Mouse (Mus musculus): Measurements from ENCODE around the gene Cklf. TPM values are rescaled to one million over a fixed set of nuclear protein-coding genes. Genes with fewer than 3 reads are reported as not detected.

Cklf gene
- total and polyA plus RNA-seq, 2 experiments from 2014 or later = 1.7 to 13.3 TPM

GRCm38 (mm10) chr8:104234573-104234972, 16.1 kb upstream of the Cklf start:
- Histone ChIP-seq H3K36me3 (replicated peaks; ENCODE audit: control insufficient read depth, insufficient read depth, low read length) (peaks cover 66% of the 10 kb centered on the region), H3K9me3 (replicated peaks; ENCODE audit: control insufficient read depth, low read length) (no peaks in the 10 kb centered on the region), H3K9ac (replicated peaks; ENCODE audit: low read depth, low read length) (no peak overlapping the region), H3K4me1 (ENCODE audit: control insufficient read depth, insufficient read depth) (no peaks in the 10 kb centered on the region), H3K27ac (ENCODE audit: low read depth) (no peak overlapping the region), H3K4me2 (ENCODE audit: low read depth, low read length) (no peak overlapping the region), H3K27me3 (ENCODE audit: control insufficient read depth, insufficient read depth, low read length) (no peaks in the 10 kb centered on the region), H3K4me3 (ENCODE audit: low read depth, low read length) (no peak overlapping the region)
- peak; percentile 54 for TF ChIP-seq CTCF (IDR thresholded peaks at IDR 0.05; ENCODE audit: low read depth)
- TF ChIP-seq EP300 (IDR thresholded peaks at IDR 0.05; ENCODE audit: low read depth) = no peak
- no peak for DNase-seq (ENCODE audit: low spot score)
- ATAC-seq (ENCODE audit: insufficient read depth, low read depth) = peak; percentile 36; the same call in 1 of the 2 replicates
- WGBS = 48% methylated on average over 6 of the region's 6 CpGs

GRCm38 (mm10) chr8:104239418-104239861, 11.2 kb upstream of the Cklf start:
- Histone ChIP-seq H3K4me2 (ENCODE audit: low read depth, low read length) (no peak overlapping the region), H3K4me3 (ENCODE audit: low read depth, low read length) (no peak overlapping the region), H3K4me1 (ENCODE audit: control insufficient read depth, insufficient read depth) (no peaks in the 10 kb centered on the region), H3K27me3 (ENCODE audit: control insufficient read depth, insufficient read depth, low read length) (no peaks in the 10 kb centered on the region), H3K9me3 (replicated peaks; ENCODE audit: control insufficient read depth, low read length) (no peaks in the 10 kb centered on the region), H3K36me3 (replicated peaks; ENCODE audit: control insufficient read depth, insufficient read depth, low read length) (peaks cover 48% of the 10 kb centered on the region), H3K27ac (ENCODE audit: low read depth) (no peak overlapping the region), H3K9ac (replicated peaks; ENCODE audit: low read depth, low read length) (no peak overlapping the region)
- TF ChIP-seq EP300 (IDR thresholded peaks at IDR 0.05; ENCODE audit: low read depth) (no peak), CTCF (IDR thresholded peaks at IDR 0.05; ENCODE audit: low read depth) (no peak)
- ATAC-seq (ENCODE audit: insufficient read depth, low read depth) (no peak), DNase-seq (ENCODE audit: low spot score) (no peak)
- 66% methylated on average over 10 of the region's 10 CpGs for WGBS

DNA sequence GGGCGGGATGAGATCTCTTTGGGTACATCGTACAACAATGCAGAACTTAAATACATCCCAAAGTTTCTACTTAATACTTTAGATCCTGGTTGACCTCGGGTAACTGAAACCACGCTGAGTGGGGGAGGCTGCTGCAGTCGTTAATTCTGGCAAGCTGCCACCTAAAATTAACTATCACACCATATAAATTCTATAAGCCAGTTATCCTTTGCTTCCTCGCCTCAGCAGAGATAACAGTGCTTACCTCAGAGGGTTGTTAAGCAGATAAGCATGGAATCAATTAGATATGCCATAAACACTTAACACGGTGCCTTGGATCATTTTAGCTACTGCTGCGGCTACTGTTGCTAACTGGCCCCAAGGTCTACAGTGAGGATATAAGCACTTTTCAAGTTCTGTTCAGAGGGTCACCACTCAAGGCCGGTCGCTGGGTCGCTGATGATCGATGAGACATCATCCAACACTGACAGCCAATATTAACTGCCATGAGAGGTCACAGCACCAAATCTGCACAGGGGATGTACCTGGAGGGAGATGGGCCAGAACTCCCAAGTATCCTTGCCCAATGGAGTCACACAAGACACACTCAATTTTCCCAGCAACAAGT, 8.5 kb upstream of the Cklf start:
- 70% methylated on average over 12 of the region's 12 CpGs for WGBS
- no peak for TF ChIP-seq EP300 (IDR thresholded peaks at IDR 0.05; ENCODE audit: low read depth)
- DNase-seq (ENCODE audit: low spot score) = no peak
- ATAC-seq (ENCODE audit: insufficient read depth, low read depth) = no peak
- Histone ChIP-seq H3K4me3 (ENCODE audit: low read depth, low read length) (no peak overlapping the region), H3K36me3 (replicated peaks; ENCODE audit: control insufficient read depth, insufficient read depth, low read length) (peaks cover 43% of the 10 kb centered on the region), H3K9ac (replicated peaks; ENCODE audit: low read depth, low read length) (no peak overlapping the region), H3K9me3 (replicated peaks; ENCODE audit: control insufficient read depth, low read length) (no peaks in the 10 kb centered on the region), H3K27ac (ENCODE audit: low read depth) (no peak overlapping the region), H3K4me1 (ENCODE audit: control insufficient read depth, insufficient read depth) (no peaks in the 10 kb centered on the region), H3K27me3 (ENCODE audit: control insufficient read depth, insufficient read depth, low read length) (no peaks in the 10 kb centered on the region), H3K4me2 (ENCODE audit: low read depth, low read length) (no peak overlapping the region)

- DNase-seq (ENCODE audit: low spot score) (no peak), ATAC-seq (ENCODE audit: insufficient read depth, low read depth) (no peak)
- Histone ChIP-seq H3K9me3 (replicated peaks; ENCODE audit: control insufficient read depth, low read length) (no peaks in the 10 kb centered on the region), H3K27ac (ENCODE audit: low read depth) (no peak overlapping the region), H3K4me3 (ENCODE audit: low read depth, low read length) (no peak overlapping the region), H3K4me2 (ENCODE audit: low read depth, low read length) (no peak overlapping the region), H3K36me3 (replicated peaks; ENCODE audit: control insufficient read depth, insufficient read depth, low read length) (peaks cover 5% of the 10 kb centered on the region), H3K4me1 (ENCODE audit: control insufficient read depth, insufficient read depth) (peaks cover 8% of the 10 kb centered on the region), H3K27me3 (ENCODE audit: control insufficient read depth, insufficient read depth, low read length) (no peaks in the 10 kb centered on the region), H3K9ac (replicated peaks; ENCODE audit: low read depth, low read length) (no peak overlapping the region)
- 86% methylated on average over 4 of the region's 4 CpGs for WGBS
- TF ChIP-seq CTCF (IDR thresholded peaks at IDR 0.05; ENCODE audit: low read depth) (no peak), EP300 (IDR thresholded peaks at IDR 0.05; ENCODE audit: low read depth) (no peak)
These were observed 4.0 kb upstream of the Cklf start for GRCm38 (mm10) chr8:104246621-104247020.

DNA sequence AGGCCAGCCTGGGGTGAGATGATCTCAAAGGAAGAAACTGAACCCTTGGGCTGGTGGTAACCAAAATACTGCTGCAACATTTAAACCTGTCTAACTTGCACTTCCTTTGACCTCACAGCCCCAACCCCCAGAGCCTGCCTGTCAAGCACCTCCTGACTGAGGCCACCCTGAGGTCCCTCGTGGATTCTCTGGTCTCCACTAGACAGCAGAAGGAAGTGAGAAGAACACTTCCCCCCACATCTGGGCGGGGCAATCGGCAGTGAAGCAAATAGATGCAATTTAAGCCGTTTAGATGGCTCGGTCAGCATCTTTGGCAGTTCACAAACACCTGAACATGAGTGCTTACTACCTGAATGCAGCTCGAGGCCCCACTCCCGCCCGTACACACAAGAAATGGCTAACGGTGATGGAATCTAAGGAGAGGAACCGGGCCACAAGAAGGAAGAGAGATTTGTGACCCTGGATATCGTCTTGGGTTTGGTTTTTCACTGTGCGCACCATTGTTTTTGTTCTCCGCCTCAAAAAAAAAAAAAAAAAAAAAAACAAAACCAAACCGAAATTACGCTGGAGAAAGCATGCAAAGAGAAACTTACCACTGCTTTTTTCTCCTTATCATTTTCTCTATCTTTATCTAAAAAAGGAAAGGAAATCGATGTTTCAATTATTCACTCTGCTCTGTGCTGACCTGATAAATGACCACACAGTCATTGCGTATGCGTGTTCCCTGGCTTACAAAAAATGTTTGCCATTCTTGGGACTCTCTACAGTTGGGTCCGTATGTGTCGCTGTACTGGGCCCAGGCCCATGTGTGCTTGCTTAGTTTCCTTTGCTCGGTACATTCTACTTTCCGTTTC, 3.4 kb upstream of the Cklf start:
- peak overlapping the region; percentile 77 for H3K9ac ChIP-seq (replicated peaks; ENCODE audit: low read depth, low read length)
- no peak for TF ChIP-seq CTCF (IDR thresholded peaks at IDR 0.05; ENCODE audit: low read depth)
- no peak for TF ChIP-seq EP300 (IDR thresholded peaks at IDR 0.05; ENCODE audit: low read depth)
- H3K4me2 ChIP-seq (ENCODE audit: low read depth, low read length) = peak overlapping the region; percentile 84
- WGBS = 66% methylated on average over 22 of the region's 22 CpGs
- H3K4me1 ChIP-seq (ENCODE audit: control insufficient read depth, insufficient read depth) = peaks cover 9% of the 10 kb centered on the region
- peaks cover 3% of the 10 kb centered on the region; the same call in 1 of the 2 replicates for H3K36me3 ChIP-seq (replicated peaks; ENCODE audit: control insufficient read depth, insufficient read depth, low read length)
- no peaks in the 10 kb centered on the region for H3K9me3 ChIP-seq (replicated peaks; ENCODE audit: control insufficient read depth, low read length)
- H3K4me3 ChIP-seq (ENCODE audit: low read depth, low read length) = peak overlapping the region; percentile 88
- ATAC-seq (ENCODE audit: insufficient read depth, low read depth) = no peak
- no peak overlapping the region for H3K27ac ChIP-seq (ENCODE audit: low read depth)
- H3K27me3 ChIP-seq (ENCODE audit: control insufficient read depth, insufficient read depth, low read length) = no peaks in the 10 kb centered on the region
- DNase-seq (ENCODE audit: low spot score) = no peak

Data from heart, postnatal 0 days (tissue).